Mouse (Mus musculus) urinary bladder, postnatal 25 days (tissue): ENCODE data around the gene Cyp2b10.
"Not testable (repeated sequence)": the region's sequence is repeated elsewhere in the genome, so short reads cannot be mapped to it uniquely, and the experiment has no call there.

ENCODE experiments used
- DNase-seq: peaks from one replicate; pipeline ENCODE4 v3.0.0; 2022; ENCODE audit warnings: low spot score

Gene Cyp2b10

DNA sequence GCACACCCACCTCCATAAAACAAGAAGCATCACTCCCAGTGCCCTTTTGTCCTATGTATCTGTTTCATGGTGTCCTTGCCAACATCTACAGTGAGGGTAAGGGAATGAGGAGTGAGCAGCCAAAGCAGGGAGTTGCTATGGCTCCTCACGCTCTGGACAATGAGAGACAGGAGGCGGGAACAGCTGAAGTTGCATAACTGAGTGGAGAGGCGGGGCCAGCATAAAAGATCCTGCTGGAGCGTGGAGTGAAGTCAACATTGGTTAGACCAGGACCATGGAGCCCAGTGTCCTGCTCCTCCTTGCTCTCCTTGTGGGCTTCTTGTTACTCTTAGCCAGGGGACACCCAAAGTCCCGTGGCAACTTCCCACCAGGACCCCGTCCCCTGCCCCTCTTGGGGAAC, at the start of gene Cyp2b10:
Gene Cyp2b10 (plus strand): TSS at position 210 of the 400 bp plus-strand sequence.
- no peak for DNase-seq

DNA sequence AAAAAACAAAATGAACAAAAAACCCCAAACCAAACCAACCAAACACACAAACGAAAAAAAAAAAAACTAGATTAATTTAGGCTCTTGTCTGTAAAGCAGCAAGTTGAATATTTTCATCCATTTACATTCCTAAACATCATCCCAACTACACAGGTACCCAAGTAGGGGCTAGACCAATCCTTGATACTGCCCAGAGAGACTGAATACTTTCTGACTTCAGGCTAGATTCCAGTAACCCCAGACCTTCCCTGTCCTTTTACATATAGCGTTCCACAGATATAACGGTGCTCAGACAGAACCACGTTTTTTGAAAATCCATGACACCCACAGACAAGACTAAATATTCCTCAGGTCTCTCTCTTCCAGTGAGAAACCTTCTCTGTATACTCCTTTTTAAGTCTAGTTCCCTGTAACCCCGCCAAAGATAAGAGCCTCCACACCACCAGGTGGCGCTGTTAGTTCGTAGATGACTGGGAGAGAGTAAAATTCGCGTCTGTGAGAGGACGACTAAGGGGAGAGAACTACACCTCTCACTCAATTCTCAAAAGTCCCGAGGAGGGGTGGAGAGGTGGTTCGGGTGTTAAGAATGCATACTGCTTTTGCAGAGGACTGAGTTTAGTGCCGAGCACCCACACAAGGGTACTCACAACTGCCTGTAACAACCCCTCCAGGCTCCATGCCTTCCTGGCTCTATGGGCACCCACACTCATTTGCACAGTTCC, 49.5 kb upstream of the Cyp2b10 start:
- DNase-seq: peak; percentile 94

DNA sequence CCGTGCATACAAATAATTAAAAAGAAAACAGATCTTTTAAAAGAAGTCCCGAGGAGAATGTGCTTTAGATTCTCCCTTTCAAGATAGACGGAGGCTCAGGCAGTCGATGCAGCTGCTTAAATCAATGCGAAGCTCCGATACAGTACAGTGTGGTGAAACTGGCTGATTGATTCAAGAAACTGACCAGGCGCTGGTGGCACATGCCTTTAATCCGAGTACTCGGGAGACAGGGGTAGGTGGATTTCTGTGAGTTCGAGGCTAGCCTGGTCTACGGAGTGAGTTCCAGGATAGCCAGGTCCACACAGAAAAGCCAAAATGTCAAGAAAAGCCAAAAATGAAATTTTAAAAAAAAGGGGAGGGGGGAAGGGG, 49.0 kb upstream of the Cyp2b10 start:
- DNase-seq: no peak

DNA sequence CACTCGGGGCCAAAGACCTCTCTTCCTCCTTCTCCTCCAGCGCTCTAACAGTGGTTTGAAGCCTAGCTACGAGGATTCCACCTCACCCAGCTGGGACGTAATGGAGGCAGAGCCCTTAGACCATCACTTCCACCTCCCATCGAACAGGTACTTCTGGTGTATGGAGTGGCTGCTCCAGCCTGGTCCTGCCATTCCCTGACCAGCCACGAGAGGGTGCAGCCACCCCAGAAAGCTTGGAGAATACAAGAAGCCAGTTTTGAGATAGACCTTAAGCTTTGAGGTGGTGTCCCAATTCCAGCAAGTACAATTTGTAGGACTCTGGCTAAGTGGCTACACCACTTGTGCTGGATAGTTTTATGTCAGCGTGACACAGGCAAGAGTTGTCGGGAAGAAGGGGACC, 42.3 kb upstream of the Cyp2b10 start:
- peak; percentile 77 for DNase-seq

DNA sequence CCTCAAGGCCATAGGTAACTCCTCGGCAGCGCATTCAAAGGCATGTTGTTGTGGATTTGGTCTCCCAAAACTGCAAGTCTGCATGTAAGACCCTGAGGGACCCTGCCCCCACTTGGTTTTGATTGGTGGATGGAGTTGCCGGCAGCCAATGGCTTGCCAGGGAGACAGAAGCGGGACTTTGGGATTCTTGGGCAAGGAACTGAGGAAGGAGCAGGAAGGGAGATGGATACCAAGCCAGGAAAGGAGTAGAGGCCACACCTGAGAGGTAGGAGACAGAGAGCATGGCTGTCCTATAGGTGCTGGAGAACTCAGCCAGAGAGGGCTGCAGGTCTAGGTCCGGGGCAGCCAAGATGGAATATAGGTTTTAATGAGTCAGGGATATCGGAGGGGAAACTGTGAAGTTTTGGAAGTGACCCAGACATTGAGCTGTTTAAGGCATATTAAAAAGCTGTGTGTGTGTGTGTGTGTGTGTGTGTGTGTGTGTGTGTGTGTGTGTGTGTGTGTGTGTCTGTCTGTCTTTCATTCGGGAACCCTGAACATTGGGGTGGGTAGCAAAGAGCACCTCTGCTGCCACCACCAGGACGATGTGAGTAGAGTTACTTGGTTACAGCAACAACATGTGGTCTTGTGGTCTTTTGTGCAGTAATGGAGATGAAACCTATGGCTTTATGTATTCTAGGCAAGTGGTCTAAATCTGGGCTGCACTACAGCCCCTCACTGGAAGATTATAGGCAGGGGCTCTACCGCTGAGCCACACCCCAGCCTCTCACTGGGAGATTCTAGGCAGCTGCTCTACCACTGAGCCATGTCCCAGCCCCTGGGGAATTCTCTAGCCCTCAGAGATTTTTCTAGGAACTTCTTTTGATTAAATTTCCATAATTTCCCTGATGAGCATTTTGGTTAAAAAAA, 37.2 kb upstream of the Cyp2b10 start:
- no peak for DNase-seq

DNA sequence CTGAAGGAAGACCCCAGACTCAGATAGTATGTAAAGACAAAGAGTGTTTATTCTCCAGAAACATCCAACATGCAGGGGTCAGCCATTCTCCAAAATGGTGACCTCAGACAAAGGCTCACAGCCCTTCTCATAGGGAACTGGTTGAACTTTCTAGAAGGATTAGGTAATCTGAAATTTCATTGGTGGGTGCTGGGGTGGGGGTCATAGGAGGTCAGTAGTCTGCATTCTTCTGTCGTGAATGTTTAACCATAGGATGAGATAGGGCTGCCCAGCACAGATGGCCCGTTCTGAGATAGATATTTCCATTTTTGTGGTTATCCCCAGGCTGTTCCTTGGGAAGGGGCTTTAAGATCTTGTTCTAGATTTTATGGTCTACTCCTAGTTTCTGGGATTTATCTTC, 35.1 kb upstream of the Cyp2b10 start:
- no peak for DNase-seq

GRCm38 (mm10) chr7:25863756-25864155, 33.7 kb upstream of the Cyp2b10 start:
- DNase-seq: no peak

DNA sequence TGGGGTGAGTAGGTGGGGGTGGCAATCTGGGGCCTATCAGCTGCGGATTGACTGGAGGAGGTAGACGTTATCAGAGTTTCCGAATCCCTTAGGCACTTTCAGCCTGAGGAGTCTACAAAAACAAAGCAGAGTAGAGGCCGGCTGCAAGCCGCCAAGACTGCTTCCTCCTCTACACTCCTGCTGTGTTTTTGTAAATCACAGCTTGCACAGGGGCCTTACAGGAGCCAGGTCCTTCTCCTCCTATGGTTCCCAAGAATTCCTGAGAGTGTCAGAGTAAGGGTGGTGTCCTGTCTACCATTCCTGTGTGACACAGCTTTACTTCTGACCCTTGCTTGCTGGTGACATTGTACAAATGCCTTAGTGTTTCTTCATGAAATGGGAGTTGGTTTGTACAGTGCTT, 32.6 kb upstream of the Cyp2b10 start:
- no peak for DNase-seq

GRCm38 (mm10) chr7:25869789-25870188, 27.6 kb upstream of the Cyp2b10 start:
- no peak for DNase-seq

GRCm38 (mm10) chr7:25872624-25873023, 24.8 kb upstream of the Cyp2b10 start:
- DNase-seq: no peak

DNA sequence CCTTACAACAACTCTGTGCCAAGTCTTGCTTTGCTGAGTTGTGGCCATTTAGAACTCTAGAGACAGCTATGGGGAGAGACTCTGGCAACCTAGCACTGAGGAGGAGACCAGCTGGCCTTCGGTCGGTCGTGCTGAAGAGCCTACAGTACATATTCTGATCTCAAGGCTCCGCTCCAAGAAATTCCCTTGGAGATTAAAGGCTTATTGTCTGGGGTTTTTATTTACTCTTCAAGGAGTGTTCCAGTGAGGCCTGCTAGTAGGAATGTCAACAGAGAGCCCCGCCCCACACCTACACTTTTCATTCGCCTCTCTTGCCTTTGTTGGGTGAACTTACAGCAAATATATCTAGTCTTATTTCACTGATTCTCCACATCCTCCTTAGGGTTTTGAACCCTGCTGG, 18.7 kb upstream of the Cyp2b10 start:
- DNase-seq: no peak

- DNase-seq: not testable (repeated sequence)
Observed at GRCm38 (mm10) chr7:25880721-25881120, 16.7 kb upstream of the Cyp2b10 start.

- no peak for DNase-seq
Observed at GRCm38 (mm10) chr7:25884272-25884671, 13.1 kb upstream of the Cyp2b10 start.

DNA sequence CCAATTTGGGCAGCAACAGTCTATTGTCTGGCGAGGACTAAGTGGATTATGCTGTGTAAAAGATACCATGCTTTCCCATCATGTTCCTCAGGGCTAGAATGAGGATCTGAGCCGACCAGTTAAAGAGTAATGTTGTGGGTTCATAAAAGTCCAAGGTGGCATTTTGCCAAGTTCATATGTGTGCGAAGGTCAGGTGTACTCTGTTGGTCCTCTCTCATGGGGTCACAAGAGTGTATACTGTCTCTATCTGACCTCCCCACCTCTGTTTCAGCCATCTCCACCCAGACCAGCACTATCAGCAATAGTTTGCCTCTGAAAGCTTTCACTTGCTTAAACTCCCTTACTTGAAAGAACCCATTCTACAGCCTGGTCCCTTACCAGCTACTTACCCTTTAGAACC, 9.7 kb upstream of the Cyp2b10 start:
- no peak for DNase-seq

- no peak for DNase-seq
Observed at GRCm38 (mm10) chr7:25893159-25893558, 4.3 kb upstream of the Cyp2b10 start.

DNA sequence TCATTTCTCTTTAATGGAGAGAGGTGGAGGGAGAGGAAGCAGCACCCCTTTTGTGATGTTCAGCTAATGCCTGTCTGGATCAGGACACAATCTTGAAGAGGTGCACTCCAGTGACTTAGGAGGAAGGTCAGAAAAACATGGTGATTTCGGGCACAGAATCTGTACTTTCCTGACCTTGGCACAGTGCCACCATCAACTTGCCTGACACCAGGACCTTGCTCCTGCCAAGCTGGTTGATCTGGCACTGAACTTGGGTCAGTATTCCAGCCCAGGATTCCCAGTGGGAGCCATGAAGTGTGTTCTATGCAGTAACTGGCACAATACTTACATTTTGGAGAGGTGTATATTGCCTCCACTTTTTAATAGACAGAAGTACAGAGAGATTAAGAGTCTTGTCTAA, 2.3 kb upstream of the Cyp2b10 start:
- no peak for DNase-seq

GRCm38 (mm10) chr7:25898064-25898463, 644 bp downstream of the Cyp2b10 start:
- no peak for DNase-seq

GRCm38 (mm10) chr7:25902061-25902690, 4.8 kb downstream of the Cyp2b10 start:
- DNase-seq: peak; percentile 4

DNA sequence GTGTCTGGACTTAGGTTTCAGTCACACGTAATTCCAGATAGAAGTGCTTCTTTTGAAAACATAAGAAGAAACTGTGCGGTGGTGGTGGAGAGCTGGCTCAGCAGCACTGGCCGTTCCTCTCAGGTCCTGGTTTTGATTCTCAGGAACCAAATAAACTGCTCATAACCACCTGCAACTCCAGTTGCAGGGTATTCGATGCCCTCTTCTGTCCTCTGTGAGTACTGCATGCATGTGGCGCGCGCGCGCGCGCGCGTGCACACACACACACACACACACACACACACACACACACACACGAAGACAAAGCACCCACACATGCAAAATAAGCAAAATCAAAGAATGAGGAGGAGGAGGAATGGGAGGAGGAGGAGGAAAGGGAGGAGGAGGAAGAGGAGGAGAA, 5.7 kb downstream of the Cyp2b10 start:
- no peak for DNase-seq

DNA sequence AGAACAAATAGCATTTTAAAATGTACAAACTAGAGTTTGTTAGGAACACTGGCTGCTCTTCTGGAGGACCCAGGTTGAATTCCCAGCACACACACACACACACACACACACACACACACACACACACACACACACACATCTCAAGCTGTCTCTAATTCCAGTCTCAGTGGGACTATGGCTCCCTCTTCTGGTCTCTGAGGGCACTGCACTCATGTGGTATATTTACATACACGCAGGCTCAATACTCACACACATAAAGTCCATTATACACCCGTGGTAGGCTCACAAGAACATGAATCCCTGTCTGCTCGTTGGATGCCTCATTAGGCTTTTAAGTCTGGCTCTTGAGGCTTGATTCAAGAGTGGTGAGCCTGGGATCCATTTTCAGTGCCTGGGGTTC, 6.6 kb downstream of the Cyp2b10 start:
- DNase-seq: peak; percentile 15

- no peak for DNase-seq
Observed at GRCm38 (mm10) chr7:25904489-25904888, 7.1 kb downstream of the Cyp2b10 start.

DNA sequence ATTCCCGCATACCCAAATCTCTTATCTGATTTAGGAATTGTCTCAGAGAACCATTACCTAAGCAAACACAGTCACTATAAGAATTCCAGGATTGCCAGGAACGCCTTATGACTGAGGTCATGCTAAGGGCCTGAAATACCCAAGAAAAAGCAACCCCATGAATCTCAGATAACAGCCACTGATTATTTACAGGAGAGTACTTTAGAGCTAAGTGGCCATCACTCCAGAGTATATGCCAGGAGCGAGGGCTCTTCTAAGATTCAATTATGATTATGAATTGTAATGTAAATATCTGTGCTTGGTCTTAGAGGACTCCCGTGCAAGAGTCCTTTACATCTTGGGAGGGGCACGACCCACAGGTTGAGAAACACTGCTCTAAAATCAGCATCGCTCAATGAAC, 10.0 kb downstream of the Cyp2b10 start:
- no peak for DNase-seq

- no peak for DNase-seq
Observed at GRCm38 (mm10) chr7:25910046-25910445, 12.6 kb downstream of the Cyp2b10 start.
